Comparison of ENCODE assay signal across 16 mouse cellular contexts in genomic region chr6:74274232-74274631, GRCm38 (mm10).
"Had no signal": no experiment of that assay in that cellular context is flagged by ENCODE, and none has a peak within 500 bp of the region (broad histone marks: within the 10 kb centered on the region; RNA-seq: fewer than 3 reads in every experiment).

No protein-coding gene starts in this region.

- H3K9me3 ChIP-seq: neural tube, embryonic 12.5 days; neural tube, embryonic 13.5 days; stomach, embryonic 15.5 days had no signal

- H3K27me3 ChIP-seq: neural tube, embryonic 12.5 days; neural tube, embryonic 13.5 days; stomach, embryonic 15.5 days had no signal

- H3K4me1 ChIP-seq: neural tube, embryonic 12.5 days; neural tube, embryonic 13.5 days; stomach, embryonic 15.5 days had no signal

- H3K9ac ChIP-seq: neural tube, embryonic 12.5 days; neural tube, embryonic 13.5 days; stomach, embryonic 15.5 days had no signal

- H3K27ac ChIP-seq: neural tube, embryonic 12.5 days; neural tube, embryonic 13.5 days; stomach, embryonic 15.5 days; stomach, postnatal 0 days had no signal

- H3K4me2 ChIP-seq: neural tube, embryonic 12.5 days; neural tube, embryonic 13.5 days; stomach, embryonic 15.5 days had no signal

- H3K36me3 ChIP-seq: neural tube, embryonic 12.5 days; neural tube, embryonic 13.5 days; stomach, embryonic 15.5 days had no signal

- DNase-seq: retina, postnatal 1 day; right cerebral cortex, adult 18-20 months; right cerebral cortex, postnatal 14 days; right cerebral cortex, postnatal 25 days; right cerebral cortex, postnatal 4 days; spleen, adult 18-20 months; thymus, adult 18-20 months; thymus, adult 2 months; thymus, postnatal 14 days; thymus, postnatal 25 days; thymus, postnatal 36 days; thymus, postnatal 4 days had no signal

- H3K4me3 ChIP-seq: neural tube, embryonic 12.5 days; neural tube, embryonic 13.5 days; stomach, embryonic 15.5 days had no signal
